Mouse (Mus musculus) liver (tissue): ENCODE measurements at regions not wholly inside any gene's neighbourhood (a gene's known extent, or its start where the extent isn't known, plus 50 kb on each side); places are given as distances from the start of the nearest gene placed in this dataset.

Experiments used
- DNase-seq: peaks from one replicate; pipeline ENCODE4 v3.0.0-alpha.2; 2020; ENCODE audit warnings: mixed read lengths

GRCm38 (mm10) chr5:74943737-74944403, 100.7 kb downstream of the Chic2 start:
- DNase-seq: peak; percentile 72

GRCm38 (mm10) chr5:74941426-74941825, 103.1 kb downstream of the Chic2 start:
- peak; percentile 12 for DNase-seq

- no peak for DNase-seq
These were observed 107.1 kb downstream of the Chic2 start for GRCm38 (mm10) chr5:74937416-74937940.

- no peak for DNase-seq
These were observed 108.5 kb downstream of the Chic2 start for GRCm38 (mm10) chr5:74936087-74936486.

GRCm38 (mm10) chr5:74935676-74936075, 108.9 kb downstream of the Chic2 start:
- no peak for DNase-seq

GRCm38 (mm10) chr5:74933276-74933675, 111.3 kb downstream of the Chic2 start:
- no peak for DNase-seq

GRCm38 (mm10) chr5:74932206-74932605, 112.4 kb downstream of the Chic2 start:
- no peak for DNase-seq

GRCm38 (mm10) chr5:74931765-74932164, 112.8 kb downstream of the Chic2 start:
- no peak for DNase-seq

GRCm38 (mm10) chr5:74927543-74927942, 117.0 kb downstream of the Chic2 start:
- DNase-seq: no peak

GRCm38 (mm10) chr5:74925769-74926168, 118.8 kb downstream of the Chic2 start:
- no peak for DNase-seq

- DNase-seq: no peak
These were observed 120.5 kb downstream of the Chic2 start for GRCm38 (mm10) chr5:74924031-74924533.

- DNase-seq: no peak
These were observed 121.2 kb downstream of the Chic2 start for GRCm38 (mm10) chr5:74923337-74923736.

- DNase-seq: no peak
These were observed 121.7 kb downstream of the Chic2 start for GRCm38 (mm10) chr5:74922881-74923280.

- no peak for DNase-seq
These were observed 123.6 kb downstream of the Chic2 start for GRCm38 (mm10) chr5:74920939-74921338.

- no peak for DNase-seq
These were observed 124.1 kb downstream of the Chic2 start for GRCm38 (mm10) chr5:74920490-74920889.

- peak; percentile 34 for DNase-seq
These were observed 139.0 kb downstream of the Chic2 start for GRCm38 (mm10) chr5:74905504-74906061.

GRCm38 (mm10) chr5:74904927-74905503, 139.6 kb downstream of the Chic2 start:
- DNase-seq: no peak

- DNase-seq: peak; percentile 11
These were observed 140.2 kb downstream of the Chic2 start for GRCm38 (mm10) chr5:74904327-74904726.

- no peak for DNase-seq
These were observed 140.9 kb downstream of the Chic2 start for GRCm38 (mm10) chr5:74903711-74904110.

- no peak for DNase-seq
These were observed 147.4 kb downstream of the Chic2 start for GRCm38 (mm10) chr5:74897133-74897532.

GRCm38 (mm10) chr5:74893276-74893675, 151.3 kb downstream of the Chic2 start:
- DNase-seq: no peak

- DNase-seq: no peak
These were observed 153.0 kb downstream of the Chic2 start for GRCm38 (mm10) chr5:74891541-74891940.

- DNase-seq: no peak
These were observed 155.6 kb downstream of the Chic2 start for GRCm38 (mm10) chr5:74888934-74889333.

- DNase-seq: no peak
These were observed 158.6 kb downstream of the Chic2 start for GRCm38 (mm10) chr5:74885958-74886357.
